Mouse (Mus musculus) MEL (cell line): ENCODE data around the gene Atg5. TPM values are rescaled to one million over a fixed set of nuclear protein-coding genes. Genes with fewer than 3 reads are reported as not detected.

ENCODE experiments used
- DNase-seq: peaks from one replicate; pipeline ENCODE4 v3.0.0; 2011; ENCODE audit warnings: low read depth, low spot score
- H3K27ac ChIP-seq: 2 replicates; pipeline ENCODE4 v1.5.1; 2012; ENCODE audit warnings: low read depth, mild to moderate bottlenecking, control low read depth, low read length, moderate library complexity; ENCODE audit not compliant: control insufficient read depth
- H3K27me3 ChIP-seq, 2 experiments: fragments of 150-350 bp in 1 of 2; sonication (generic) in 1 of 2; 2 replicates each; pipeline ENCODE4 v1.6.1; 2012; ENCODE audit warnings: low read length in 2 of 2, mild to moderate bottlenecking in 2 of 2, improper control_type of control experiment in 1 of 2, moderate library complexity in 1 of 2; ENCODE audit not compliant: insufficient read depth in 2 of 2, control insufficient read depth in 1 of 2
- H3K36me3 ChIP-seq, 2 experiments: 2 replicates each; pipeline ENCODE4 v1.6.1; 2012 to 2014; ENCODE audit warnings: low read length in 2 of 2, improper control_type of control experiment in 1 of 2, inconsistent platforms in 1 of 2, mild to moderate bottlenecking in 1 of 2; ENCODE audit not compliant: insufficient read depth in 2 of 2, control insufficient read depth in 1 of 2
- H3K4me1 ChIP-seq, 2 experiments: fragments of 150-350 bp in 1 of 2; sonication (generic) in 1 of 2; 2 replicates each; pipeline ENCODE4 v1.6.1; 2012; ENCODE audit warnings: low read length in 2 of 2, improper control_type of control experiment in 1 of 2, mild to moderate bottlenecking in 1 of 2; ENCODE audit not compliant: insufficient read depth in 2 of 2, control insufficient read depth in 1 of 2
- H3K4me3 ChIP-seq, 2 experiments: fragments of 150-350 bp in 1 of 2; sonication (generic) in 1 of 2; 2 replicates each; pipeline ENCODE4 v1.5.1; 2012; ENCODE audit warnings: low read depth in 2 of 2, low read length in 2 of 2, mild to moderate bottlenecking in 2 of 2, moderate library complexity in 2 of 2, control low read depth in 1 of 2, improper control_type of control experiment in 1 of 2; ENCODE audit not compliant: control insufficient read depth in 1 of 2, insufficient read depth in 1 of 2
- H3K79me2 ChIP-seq: 2 replicates; pipeline ENCODE4 v1.6.1; 2012; ENCODE audit warnings: mild to moderate bottlenecking, low read length, moderate library complexity; ENCODE audit not compliant: control insufficient read depth, poor library complexity, insufficient read depth
- H3K9ac ChIP-seq: 2 replicates; pipeline ENCODE4 v1.6.1; 2012; ENCODE audit warnings: low read depth, mild to moderate bottlenecking, control low read depth, low read length, moderate library complexity; ENCODE audit not compliant: control insufficient read depth, poor library complexity, severe bottlenecking
- H3K9me3 ChIP-seq: fragments of 150-350 bp; sonication (generic); replicated peaks from 2 replicates; pipeline ENCODE4 v1.6.1; 2012; ENCODE audit warnings: mild to moderate bottlenecking, low read length, improper control_type of control experiment, moderate library complexity; ENCODE audit not compliant: insufficient read depth
- CTCF ChIP-seq, 3 experiments: IDR thresholded peaks in 2 of 3; conservative IDR thresholded peaks in 1 of 3; 2 replicates each; pipeline ENCODE4 v1.5.1; 2011 to 2012; ENCODE audit warnings: low read length in 3 of 3, low read depth in 2 of 3, mild to moderate bottlenecking in 2 of 3, improper control_type of control experiment in 1 of 3, inconsistent platforms in 1 of 3, mixed read lengths in 1 of 3, moderate library complexity in 1 of 3; ENCODE audit not compliant: control insufficient read depth in 1 of 3, insufficient read depth in 1 of 3, poor library complexity in 1 of 3, severe bottlenecking in 1 of 3
- ELF1 ChIP-seq: IDR thresholded peaks from 2 replicates; pipeline ENCODE4 v1.6.1; 2014; ENCODE audit warnings: low read depth, mild to moderate bottlenecking, inconsistent platforms, low read length, improper control_type of control experiment, moderate library complexity
- HCFC1 ChIP-seq: IDR thresholded peaks from 2 replicates; pipeline ENCODE4 v1.6.1; 2012; ENCODE audit warnings: low read depth, mild to moderate bottlenecking, inconsistent platforms, low read length, improper control_type of control experiment, moderate library complexity
- JUND ChIP-seq: IDR thresholded peaks from 2 replicates; pipeline ENCODE4 v1.6.1; 2011; ENCODE audit warnings: low read depth, mild to moderate bottlenecking, improper control_type of control experiment, low read length
- MEF2A ChIP-seq: IDR thresholded peaks from 2 replicates; pipeline ENCODE4 v1.6.1; 2014; ENCODE audit warnings: low read depth, mild to moderate bottlenecking, inconsistent platforms, low read length, improper control_type of control experiment; ENCODE audit not compliant: poor library complexity, insufficient replicate concordance, severe bottlenecking; ENCODE audit errors: extremely low read depth
- MYB ChIP-seq: IDR thresholded peaks from 2 replicates; pipeline ENCODE4 v1.6.1; 2011; ENCODE audit warnings: mild to moderate bottlenecking, low read depth, low read length, improper control_type of control experiment
- RAD21 ChIP-seq: IDR thresholded peaks from 2 replicates; pipeline ENCODE4 v1.6.1; 2011; ENCODE audit warnings: mild to moderate bottlenecking, low read depth, low read length, improper control_type of control experiment
- SIN3A ChIP-seq: IDR thresholded peaks from 2 replicates; pipeline ENCODE4 v1.6.1; 2012; ENCODE audit warnings: low read length, improper control_type of control experiment, inconsistent platforms
- TAL1 ChIP-seq: IDR thresholded peaks from 2 replicates; pipeline ENCODE4 v1.6.1; 2012; ENCODE audit warnings: mild to moderate bottlenecking, inconsistent platforms, low read length, moderate library complexity, mixed read lengths
- TBP ChIP-seq: IDR thresholded peaks from 2 replicates; pipeline ENCODE4 v1.8.0; 2011; ENCODE audit warnings: low read depth, low read length, improper control_type of control experiment
- TCF12 ChIP-seq: IDR thresholded peaks from 2 replicates; pipeline ENCODE4 v1.6.1; 2014; ENCODE audit warnings: low read depth, mild to moderate bottlenecking, inconsistent platforms, low read length, improper control_type of control experiment, moderate library complexity
- USF1 ChIP-seq: IDR thresholded peaks from 2 replicates; pipeline ENCODE4 v1.6.1; 2014; ENCODE audit warnings: low read depth, mild to moderate bottlenecking, inconsistent platforms, low read length, improper control_type of control experiment, moderate library complexity
- USF2 ChIP-seq, 2 experiments: IDR thresholded peaks; 2 replicates each; pipeline ENCODE4 v1.6.1; 2011 to 2012; ENCODE audit warnings: improper control_type of control experiment in 2 of 2, low read length in 2 of 2, borderline replicate concordance in 1 of 2, inconsistent platforms in 1 of 2, low read depth in 1 of 2, mild to moderate bottlenecking in 1 of 2; ENCODE audit not compliant: insufficient read depth in 1 of 2
- ZC3H11A ChIP-seq: IDR thresholded peaks from 2 replicates; pipeline ENCODE4 v1.6.1; 2012; ENCODE audit warnings: low read depth, mild to moderate bottlenecking, inconsistent platforms, low read length, improper control_type of control experiment
- ZKSCAN1 ChIP-seq: IDR thresholded peaks from 2 replicates; pipeline ENCODE4 v1.6.1; 2012; ENCODE audit warnings: low read depth, mild to moderate bottlenecking, inconsistent platforms, low read length, improper control_type of control experiment, moderate library complexity
- ZNF384 ChIP-seq: IDR thresholded peaks from 2 replicates; pipeline ENCODE4 v1.6.1; 2012; ENCODE audit warnings: low read depth, mild to moderate bottlenecking, inconsistent platforms, low read length, improper control_type of control experiment
- polyA plus RNA-seq, 2 experiments: library from polyadenylated mRNA; stranded (reverse) in 1 of 2; unstranded in 1 of 2; fragments of >175 nt in 1 of 2; fragments of >200 nt in 1 of 2; gene quantifications; 2 replicates each; pipeline versions ENCODE4 v1.2.1 to v1.2.4; 2012; ENCODE audit warnings: low replicate concordance in 2 of 2, low read depth in 1 of 2; ENCODE audit not compliant: insufficient read length in 2 of 2, insufficient read depth in 1 of 2, missing spikeins in 1 of 2
- total RNA-seq: library from RNA; depleted of rRNA; stranded (reverse); fragments of 300-350 nt; gene quantifications from 2 replicates; pipeline ENCODE4 v1.2.3, GENCODE M21; 2012

Atg5 gene
- total and polyA plus RNA-seq, 3 experiments: 28.8 to 30.2 TPM; not detected in 1

DNA sequence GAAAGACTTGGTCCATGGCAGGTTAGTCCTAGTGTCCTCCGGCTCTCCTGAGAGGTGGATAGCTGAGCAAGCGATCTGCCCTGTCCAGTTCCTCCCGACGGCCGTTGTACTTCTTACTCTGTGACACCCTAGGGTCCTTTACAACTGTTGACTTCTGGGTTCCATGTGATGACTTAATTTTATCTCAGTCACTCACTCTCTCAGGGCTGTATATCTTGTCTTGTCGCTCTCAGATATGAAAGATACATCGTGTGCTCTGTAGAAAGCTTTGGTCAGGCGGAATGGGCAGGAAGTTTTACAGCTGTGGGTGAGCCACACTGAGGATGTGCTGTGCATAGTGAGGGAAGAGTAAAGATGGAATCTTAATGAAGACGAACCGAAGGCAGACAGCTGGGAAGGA is 86.2 kb downstream of the Atg5 start (continued):
- no peak for TF ChIP-seq MEF2A
- no peak for TF ChIP-seq TBP

DNA sequence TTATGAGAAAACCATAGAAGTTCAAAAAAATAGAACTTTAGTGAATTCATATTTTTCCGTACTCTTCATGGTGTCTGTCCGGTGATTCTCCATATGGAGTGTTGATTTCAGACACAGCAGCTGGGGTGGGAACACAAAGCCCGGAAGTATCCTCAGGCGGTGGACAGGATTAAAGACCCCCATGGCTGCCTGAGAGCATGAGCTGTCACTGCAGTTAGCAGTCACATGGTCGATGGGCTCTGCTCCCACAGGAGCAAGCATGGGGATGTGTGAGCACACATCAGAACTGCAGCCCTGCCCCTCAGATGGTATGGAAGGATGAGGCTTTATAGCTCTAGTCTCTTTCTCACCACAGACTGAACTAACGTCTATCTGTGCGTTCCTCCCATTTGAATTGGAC is 87.1 kb downstream of the Atg5 start:
- DNase-seq: no peak
- Histone ChIP-seq H3K27me3 (no peaks in the 10 kb centered on the region), H3K79me2 (no peaks in the 10 kb centered on the region; the same call in 1 of the 2 replicates), H3K36me3 (peaks cover 0 to 2% of the 10 kb centered on the region in 2 experiments; a peak in 2 of 4 replicates)
- TF ChIP-seq JUND: no peak
- TF ChIP-seq, all 39 proteins: peak for 0
- H3K4me3 ChIP-seq: no peak overlapping the region
- no peak overlapping the region for H3K27ac ChIP-seq
- no peaks in the 10 kb centered on the region for H3K9me3 ChIP-seq
- no peak overlapping the region for H3K9ac ChIP-seq
- no peaks in the 10 kb centered on the region; a peak in 1 of 4 replicates for H3K4me1 ChIP-seq

DNA sequence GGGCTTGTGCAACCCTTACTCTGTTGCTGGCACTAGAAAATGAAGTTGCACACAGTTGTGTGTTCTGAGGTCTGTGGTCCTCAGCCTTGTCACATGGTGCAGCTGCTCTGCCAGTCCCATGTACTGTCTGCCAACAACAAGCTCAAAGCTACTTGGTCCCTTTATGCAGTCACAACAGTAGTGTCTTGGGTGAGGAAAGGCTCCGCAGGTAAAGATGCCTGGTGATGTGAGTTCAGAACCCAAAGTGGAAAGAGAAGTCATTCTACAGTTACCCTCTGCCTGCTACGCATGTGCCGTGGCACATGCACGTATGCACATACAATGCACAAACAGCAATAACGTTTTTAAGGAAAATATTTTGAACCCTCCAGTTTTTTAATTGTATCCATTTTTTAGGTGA is 88.5 kb downstream of the Atg5 start:
- Histone ChIP-seq H3K9ac (no peak overlapping the region), H3K36me3 (peaks cover 0 to 2% of the 10 kb centered on the region in 2 experiments; a peak in 2 of 4 replicates), H3K4me3 (no peak overlapping the region), H3K9me3 (no peaks in the 10 kb centered on the region), H3K4me1 (no peaks in the 10 kb centered on the region; a peak in 1 of 4 replicates), H3K27me3 (no peaks in the 10 kb centered on the region), H3K79me2 (no peaks in the 10 kb centered on the region; the same call in 1 of the 2 replicates), H3K27ac (no peak overlapping the region)
- no peak for TF ChIP-seq JUND
- TF ChIP-seq TAL1: no peak
- TF ChIP-seq MYB: no peak
- no peak for TF ChIP-seq TCF12
- no peak for TF ChIP-seq USF1
- no peak for TF ChIP-seq CTCF (IDR thresholded peaks at IDR 0.05 in 2 of 3, conservative IDR thresholded peaks at IDR 0.05 in 1 of 3; ENCODE audit: control insufficient read depth in 1 of 3, insufficient read depth in 1 of 3, low read depth in 2 of 3, low read length in 3 of 3, poor library complexity in 1 of 3, severe bottlenecking in 1 of 3)
- TF ChIP-seq RAD21: no peak
- TF ChIP-seq SIN3A: no peak
- TF ChIP-seq ELF1: no peak
- no peak for TF ChIP-seq USF2 (IDR thresholded peaks at IDR 0.05; ENCODE audit: borderline replicate concordance in 1 of 2, insufficient read depth in 1 of 2, low read depth in 1 of 2, low read length in 2 of 2)
- no peak for TF ChIP-seq ZNF384
- no peak for TF ChIP-seq TBP
- TF ChIP-seq ZKSCAN1: no peak
- no peak for TF ChIP-seq ZC3H11A
- no peak for TF ChIP-seq HCFC1
- DNase-seq: no peak
